Mouse (Mus musculus): ENCODE data around the gene Setx.
A peak's percentile ranks its signal among the peaks of the same experiment; 100 is the strongest.
"Not testable (repeated sequence)": the region's sequence is repeated elsewhere in the genome, so short reads cannot be mapped to it uniquely, and the experiment has no call there.

The Setx gene

GRCm38 (mm10) chr2:29123907-29124569 lies at the start of gene Setx:
TSS of gene Setx (plus strand) at chr2:29124181.
- no peak for ATAC-seq (ENCODE audit: low TSS enrichment)

GRCm38 (mm10) chr2:29074676-29075075 lies 49.3 kb upstream of the Setx start:
- no peak for ATAC-seq (ENCODE audit: low TSS enrichment)

GRCm38 (mm10) chr2:29075331-29076070 lies 48.5 kb upstream of the Setx start:
- no peak for ATAC-seq (ENCODE audit: low TSS enrichment)

- no peak for ATAC-seq (ENCODE audit: low TSS enrichment)
These were observed 47.8 kb upstream of the Setx start for GRCm38 (mm10) chr2:29076226-29076625.

GRCm38 (mm10) chr2:29081965-29082364 lies 42.0 kb upstream of the Setx start:
- no peak for ATAC-seq (ENCODE audit: low TSS enrichment)

GRCm38 (mm10) chr2:29086026-29086425 lies 38.0 kb upstream of the Setx start:
- no peak for ATAC-seq (ENCODE audit: low TSS enrichment)

- not testable (repeated sequence) for ATAC-seq (ENCODE audit: low TSS enrichment)
These were observed 34.7 kb upstream of the Setx start for GRCm38 (mm10) chr2:29089276-29089675.

- no peak for ATAC-seq (ENCODE audit: low TSS enrichment)
These were observed 28.3 kb upstream of the Setx start for GRCm38 (mm10) chr2:29095674-29096073.

GRCm38 (mm10) chr2:29096751-29097150 lies 27.2 kb upstream of the Setx start:
- no peak for ATAC-seq (ENCODE audit: low TSS enrichment)

GRCm38 (mm10) chr2:29097465-29097864 lies 26.5 kb upstream of the Setx start:
- no peak for ATAC-seq (ENCODE audit: low TSS enrichment)

GRCm38 (mm10) chr2:29097955-29098354 lies 26.0 kb upstream of the Setx start:
- not testable (repeated sequence) for ATAC-seq (ENCODE audit: low TSS enrichment)

GRCm38 (mm10) chr2:29098786-29099185 lies 25.2 kb upstream of the Setx start:
- ATAC-seq (ENCODE audit: low TSS enrichment): no peak

GRCm38 (mm10) chr2:29099646-29100045 lies 24.3 kb upstream of the Setx start:
- ATAC-seq (ENCODE audit: low TSS enrichment): no peak

- no peak for ATAC-seq (ENCODE audit: low TSS enrichment)
These were observed 23.0 kb upstream of the Setx start for GRCm38 (mm10) chr2:29100822-29101534.

- not testable (repeated sequence) for ATAC-seq (ENCODE audit: low TSS enrichment)
These were observed 21.3 kb upstream of the Setx start for GRCm38 (mm10) chr2:29102416-29103377.

GRCm38 (mm10) chr2:29120969-29121368 lies 3.0 kb upstream of the Setx start:
- no peak for ATAC-seq (ENCODE audit: low TSS enrichment)

GRCm38 (mm10) chr2:29122446-29122845 lies 1.5 kb upstream of the Setx start:
- ATAC-seq (ENCODE audit: low TSS enrichment): no peak

- no peak for ATAC-seq (ENCODE audit: low TSS enrichment)
These were observed 572 bp downstream of the Setx start for GRCm38 (mm10) chr2:29124571-29124935.

- ATAC-seq (ENCODE audit: low TSS enrichment): peak; percentile 98
These were observed 1.1 kb downstream of the Setx start for GRCm38 (mm10) chr2:29124936-29125701.

- no peak for ATAC-seq (ENCODE audit: low TSS enrichment)
These were observed 6.3 kb downstream of the Setx start for GRCm38 (mm10) chr2:29130118-29130899.

Data from frontal cortex, adult (tissue).